Mouse (Mus musculus): ENCODE measurements around the gene Blzf1.

GRCm38 (mm10) chr1:164315266-164315665 lies 8.0 kb upstream of the Blzf1 start:
- TF ChIP-seq EP300 (optimal IDR thresholded peaks at IDR 0.05) = no peak
- TF ChIP-seq CTCF (IDR thresholded peaks at IDR 0.05; ENCODE audit: low read depth) = peak; percentile 78

Measured in stomach, postnatal 0 days (tissue).